Mouse (Mus musculus) ovary, adult 18-20 months (tissue): Measurements from ENCODE around the gene Vmn1r121.
"Not testable (repeated sequence)": the region's sequence is repeated elsewhere in the genome, so short reads cannot be mapped to it uniquely, and the experiment has no call there.

Experiments
- DNase-seq: peaks from one replicate; pipeline ENCODE4 v3.0.0; 2022; ENCODE audit warnings: low spot score, mixed read lengths

Gene Vmn1r121

DNA sequence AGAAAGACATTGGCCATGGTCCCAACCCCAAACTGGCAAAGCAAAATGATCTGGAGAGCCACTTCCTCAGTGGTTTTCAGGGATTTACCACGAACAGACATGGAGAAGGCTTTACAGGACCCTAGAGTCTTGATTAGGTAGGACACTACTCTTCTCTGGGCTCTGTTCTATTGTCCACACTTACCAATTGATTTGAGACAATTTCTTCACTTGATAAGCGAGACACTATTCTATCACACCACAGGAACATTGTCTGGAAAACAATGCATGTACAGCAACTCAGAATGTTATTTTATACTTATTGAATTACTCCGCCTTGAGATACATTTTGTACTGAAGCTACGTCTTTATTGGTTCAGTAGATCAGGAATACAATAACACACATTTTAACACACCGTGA lies at the start of gene Vmn1r121:
Gene Vmn1r121 (minus strand): TSS at position 101 of the 400 bp plus-strand sequence.
- not testable (repeated sequence) for DNase-seq

DNA sequence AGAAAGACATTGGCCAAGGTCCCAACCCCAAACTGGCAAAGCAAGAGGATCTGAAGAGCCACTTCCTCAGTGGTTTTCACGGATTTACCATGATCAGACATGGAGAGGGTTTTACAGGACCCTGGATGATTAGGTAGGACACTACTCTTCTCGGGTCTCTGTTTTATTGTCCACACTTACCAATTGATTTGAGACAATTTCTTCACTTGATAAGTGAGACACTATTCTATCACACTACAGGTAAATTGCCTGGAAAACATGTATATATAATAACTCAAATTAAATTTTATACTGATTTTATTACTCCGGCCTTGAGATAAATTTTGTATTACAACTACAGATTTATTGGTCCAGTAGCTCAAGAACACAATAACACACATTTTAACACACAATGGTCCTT lies 35.7 kb upstream of the Vmn1r121 start, which contains the start of gene Vmn1r122:
Gene Vmn1r122 (minus strand): TSS at position 101 of the 400 bp plus-strand sequence.
- DNase-seq, result not testable (repeated sequence)

DNA sequence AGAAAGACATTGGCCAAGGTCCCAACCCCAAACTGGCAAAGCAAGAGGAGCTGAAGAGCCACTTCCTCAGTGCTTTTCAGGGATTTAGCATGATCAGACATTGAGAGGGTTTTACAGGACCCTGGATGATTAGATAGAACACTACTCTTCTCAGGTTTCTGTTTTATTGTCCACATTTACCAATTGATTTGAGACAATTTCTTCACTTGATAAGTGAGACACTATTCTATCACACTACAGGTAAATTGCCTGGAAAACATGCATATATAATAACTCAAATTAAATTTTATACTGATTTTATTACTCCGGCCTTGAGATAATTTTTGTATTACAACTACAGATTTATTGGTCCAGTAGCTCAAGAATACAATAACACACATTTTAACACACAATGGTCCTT lies 44.6 kb downstream of the Vmn1r121 start, which contains the start of gene Vmn1r120:
Gene Vmn1r120 (minus strand): TSS at position 101 of the 400 bp plus-strand sequence.
- DNase-seq, result not testable (repeated sequence)
